Mouse (Mus musculus): Measurements from ENCODE around the gene Scgb1a1. TPM values are rescaled to one million over a fixed set of nuclear protein-coding genes. Genes with fewer than 3 reads are reported as not detected.
"Not testable (repeated sequence)": the region's sequence is repeated elsewhere in the genome, so short reads cannot be mapped to it uniquely, and the experiment has no call there.

The Scgb1a1 gene
- polyA plus RNA-seq, 1 experiment from 2014 or later = not detected

DNA sequence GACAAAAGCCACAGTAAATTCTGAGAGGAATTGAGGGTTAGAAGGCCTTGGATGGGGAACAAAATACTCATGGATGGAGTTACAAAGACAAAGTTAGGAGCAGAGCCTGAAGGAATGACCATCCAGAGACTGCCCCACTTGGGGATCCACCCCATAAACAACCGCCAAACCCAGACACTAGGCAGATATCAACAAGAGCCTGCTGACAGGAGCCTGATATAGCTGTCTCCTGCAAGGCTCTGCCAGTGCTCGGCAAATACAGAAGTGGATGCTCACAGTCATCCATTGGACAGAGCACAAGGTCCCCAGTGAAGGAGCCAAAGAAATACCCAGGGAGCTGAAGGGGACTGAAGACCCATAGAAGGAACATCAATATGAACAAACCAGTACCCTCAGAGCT, 3.9 kb downstream of the Scgb1a1 start:
- not testable (repeated sequence) for ATAC-seq; H3K27me3 ChIP-seq (replicated peaks; ENCODE audit: control insufficient read depth, insufficient read depth, low read length); H3K9me3 ChIP-seq (ENCODE audit: control insufficient read depth, low read length); H3K4me3 ChIP-seq (ENCODE audit: low read length); H3K36me3 ChIP-seq (ENCODE audit: control insufficient read depth, insufficient read depth, low read length); H3K9ac ChIP-seq (ENCODE audit: low read depth, low read length); H3K4me2 ChIP-seq (ENCODE audit: low read depth, low read length); H3K27ac ChIP-seq (ENCODE audit: low read length)
- 48% methylated on average over 2 of the region's 2 CpGs for WGBS
- peaks cover 16% of the 10 kb centered on the region for H3K4me1 ChIP-seq (ENCODE audit: control insufficient read depth, insufficient read depth, low read length)

GRCm38 (mm10) chr19:9083010-9083355, 4.8 kb downstream of the Scgb1a1 start:
- peaks cover 16% of the 10 kb centered on the region for H3K4me1 ChIP-seq (ENCODE audit: control insufficient read depth, insufficient read depth, low read length)
- no peak overlapping the region for H3K27ac ChIP-seq (ENCODE audit: low read length)
- no peaks in the 10 kb centered on the region for H3K36me3 ChIP-seq (ENCODE audit: control insufficient read depth, insufficient read depth, low read length)
- H3K9me3 ChIP-seq (ENCODE audit: control insufficient read depth, low read length) = no peaks in the 10 kb centered on the region
- H3K4me2 ChIP-seq (ENCODE audit: low read depth, low read length) = peak overlapping the region; percentile 40; the same call in 1 of the 2 replicates
- H3K4me3 ChIP-seq (ENCODE audit: low read length) = 0 out of 2 replicates have a peak overlapping the region, but pooled peaks have one; percentile 13
- peak; percentile 15 for ATAC-seq
- 0 out of 2 replicates have a peak overlapping the region, but pooled peaks have one; percentile 41 for H3K9ac ChIP-seq (ENCODE audit: low read depth, low read length)
- no peaks in the 10 kb centered on the region for H3K27me3 ChIP-seq (replicated peaks; ENCODE audit: control insufficient read depth, insufficient read depth, low read length)
- WGBS = 89% methylated on average over 2 of the region's 2 CpGs

- Histone ChIP-seq H3K27ac (ENCODE audit: low read length) (peak overlapping the region; percentile 70), H3K9ac (ENCODE audit: low read depth, low read length) (peak overlapping the region; percentile 41; the same call in 1 of the 2 replicates)
- peak; percentile 93 for ATAC-seq
Measured at GRCm38 (mm10) chr19:9082191-9083009, 5.4 kb downstream of the Scgb1a1 start.

GRCm38 (mm10) chr19:9081311-9082190, 6.2 kb downstream of the Scgb1a1 start:
- peak; percentile 58 for ATAC-seq
- Histone ChIP-seq H3K36me3 (ENCODE audit: control insufficient read depth, insufficient read depth, low read length) (no peaks in the 10 kb centered on the region), H3K27ac (ENCODE audit: low read length) (peak overlapping the region; percentile 70), H3K4me2 (ENCODE audit: low read depth, low read length) (no peak overlapping the region), H3K4me3 (ENCODE audit: low read length) (no peak overlapping the region; the same call in 1 of the 2 replicates), H3K27me3 (replicated peaks; ENCODE audit: control insufficient read depth, insufficient read depth, low read length) (no peaks in the 10 kb centered on the region), H3K9me3 (ENCODE audit: control insufficient read depth, low read length) (no peaks in the 10 kb centered on the region), H3K4me1 (ENCODE audit: control insufficient read depth, insufficient read depth, low read length) (peaks cover 22% of the 10 kb centered on the region), H3K9ac (ENCODE audit: low read depth, low read length) (no peak overlapping the region; the same call in 1 of the 2 replicates)
- 63% methylated on average over 14 of the region's 14 CpGs for WGBS

More at GRCm38 (mm10) chr19:9082191-9083009, 5.4 kb downstream of the Scgb1a1 start:
- H3K9me3 ChIP-seq (ENCODE audit: control insufficient read depth, low read length) = no peaks in the 10 kb centered on the region
- no peaks in the 10 kb centered on the region for H3K27me3 ChIP-seq (replicated peaks; ENCODE audit: control insufficient read depth, insufficient read depth, low read length)
- peak overlapping the region; percentile 40 for H3K4me2 ChIP-seq (ENCODE audit: low read depth, low read length)
- WGBS = 12% methylated on average over 23 of the region's 23 CpGs
- H3K36me3 ChIP-seq (ENCODE audit: control insufficient read depth, insufficient read depth, low read length) = no peaks in the 10 kb centered on the region
- peaks cover 19% of the 10 kb centered on the region for H3K4me1 ChIP-seq (ENCODE audit: control insufficient read depth, insufficient read depth, low read length)
- H3K4me3 ChIP-seq (ENCODE audit: low read length) = peak overlapping the region; percentile 13; the same call in 1 of the 2 replicates

GRCm38 (mm10) chr19:9079916-9080315, 7.8 kb downstream of the Scgb1a1 start:
- WGBS = 27% methylated on average over 7 of the region's 7 CpGs
- H3K9ac ChIP-seq (ENCODE audit: low read depth, low read length) = no peak overlapping the region; the same call in 1 of the 2 replicates
- H3K4me2 ChIP-seq (ENCODE audit: low read depth, low read length) = no peak overlapping the region
- no peaks in the 10 kb centered on the region for H3K27me3 ChIP-seq (replicated peaks; ENCODE audit: control insufficient read depth, insufficient read depth, low read length)
- peaks cover 22% of the 10 kb centered on the region for H3K4me1 ChIP-seq (ENCODE audit: control insufficient read depth, insufficient read depth, low read length)
- H3K36me3 ChIP-seq (ENCODE audit: control insufficient read depth, insufficient read depth, low read length) = no peaks in the 10 kb centered on the region
- ATAC-seq = no peak
- 0 out of 2 replicates have a peak overlapping the region, but pooled peaks have one; percentile 1 for H3K27ac ChIP-seq (ENCODE audit: low read length)
- no peaks in the 10 kb centered on the region for H3K9me3 ChIP-seq (ENCODE audit: control insufficient read depth, low read length)
- no peak overlapping the region for H3K4me3 ChIP-seq (ENCODE audit: low read length)

DNA sequence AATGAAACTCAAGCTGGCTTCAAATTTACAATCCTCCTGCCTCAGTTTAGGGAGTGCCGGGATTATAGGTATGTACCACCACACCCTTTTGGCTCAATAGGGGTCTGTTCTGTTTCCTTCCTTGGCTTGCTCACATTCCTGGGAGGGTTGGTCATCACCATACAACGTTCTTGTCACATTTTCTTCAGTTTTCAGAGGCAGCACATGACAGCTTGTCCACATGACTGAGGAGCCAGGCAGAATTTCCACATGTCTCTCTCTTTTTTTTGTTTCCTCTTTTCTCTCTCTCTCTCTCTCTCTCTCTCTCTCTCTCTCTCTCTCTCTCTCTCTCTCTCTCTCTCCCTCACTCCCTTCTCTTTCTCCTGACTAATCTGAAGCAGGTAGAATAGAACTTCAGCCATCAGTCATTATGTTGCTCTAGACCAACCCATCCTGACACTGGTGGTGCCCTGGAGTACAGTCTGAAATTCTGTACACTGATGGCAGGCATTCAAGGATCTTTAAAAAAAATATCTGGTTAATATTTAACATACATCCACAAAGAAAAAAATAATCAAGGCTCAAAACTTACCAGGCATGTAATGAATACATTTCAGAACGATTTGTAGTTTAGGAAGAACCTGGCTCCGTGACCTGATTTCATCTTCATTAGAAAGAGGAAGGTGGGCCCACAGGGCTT, 10.6 kb downstream of the Scgb1a1 start:
- H3K36me3 ChIP-seq (ENCODE audit: control insufficient read depth, insufficient read depth, low read length) = no peaks in the 10 kb centered on the region
- no peak overlapping the region for H3K4me3 ChIP-seq (ENCODE audit: low read length)
- ATAC-seq = no peak
- H3K9me3 ChIP-seq (ENCODE audit: control insufficient read depth, low read length) = no peaks in the 10 kb centered on the region
- no peak overlapping the region for H3K27ac ChIP-seq (ENCODE audit: low read length)
- H3K4me1 ChIP-seq (ENCODE audit: control insufficient read depth, insufficient read depth, low read length) = peaks cover 27% of the 10 kb centered on the region
- H3K4me2 ChIP-seq (ENCODE audit: low read depth, low read length) = no peak overlapping the region
- WGBS = 57% methylated on average over 4 of the region's 4 CpGs
- no peaks in the 10 kb centered on the region for H3K27me3 ChIP-seq (replicated peaks; ENCODE audit: control insufficient read depth, insufficient read depth, low read length)
- no peak overlapping the region for H3K9ac ChIP-seq (ENCODE audit: low read depth, low read length)

- Histone ChIP-seq H3K4me1 (ENCODE audit: control insufficient read depth, insufficient read depth, low read length) (peaks cover 32% of the 10 kb centered on the region), H3K9me3 (ENCODE audit: control insufficient read depth, low read length) (no peaks in the 10 kb centered on the region), H3K27me3 (replicated peaks; ENCODE audit: control insufficient read depth, insufficient read depth, low read length) (no peaks in the 10 kb centered on the region), H3K4me2 (ENCODE audit: low read depth, low read length) (no peak overlapping the region), H3K36me3 (ENCODE audit: control insufficient read depth, insufficient read depth, low read length) (no peaks in the 10 kb centered on the region), H3K9ac (ENCODE audit: low read depth, low read length) (no peak overlapping the region), H3K4me3 (ENCODE audit: low read length) (no peak overlapping the region), H3K27ac (ENCODE audit: low read length) (no peak overlapping the region)
- ATAC-seq = no peak
- 91% methylated on average over 3 of the region's 3 CpGs for WGBS
Measured at GRCm38 (mm10) chr19:9076035-9076434, 11.7 kb downstream of the Scgb1a1 start.

- ATAC-seq = no peak
- WGBS = 73% methylated on average over 2 of the region's 2 CpGs
- Histone ChIP-seq H3K9ac (ENCODE audit: low read depth, low read length) (no peak overlapping the region), H3K4me2 (ENCODE audit: low read depth, low read length) (no peak overlapping the region), H3K9me3 (ENCODE audit: control insufficient read depth, low read length) (no peaks in the 10 kb centered on the region), H3K27me3 (replicated peaks; ENCODE audit: control insufficient read depth, insufficient read depth, low read length) (no peaks in the 10 kb centered on the region), H3K4me1 (ENCODE audit: control insufficient read depth, insufficient read depth, low read length) (peaks cover 37% of the 10 kb centered on the region), H3K27ac (ENCODE audit: low read length) (no peak overlapping the region), H3K36me3 (ENCODE audit: control insufficient read depth, insufficient read depth, low read length) (no peaks in the 10 kb centered on the region), H3K4me3 (ENCODE audit: low read length) (no peak overlapping the region)
Measured at GRCm38 (mm10) chr19:9075558-9075957, 12.2 kb downstream of the Scgb1a1 start.

- Histone ChIP-seq H3K9me3 (ENCODE audit: control insufficient read depth, low read length) (no peaks in the 10 kb centered on the region), H3K9ac (ENCODE audit: low read depth, low read length) (no peak overlapping the region), H3K4me3 (ENCODE audit: low read length) (no peak overlapping the region), H3K36me3 (ENCODE audit: control insufficient read depth, insufficient read depth, low read length) (no peaks in the 10 kb centered on the region), H3K27ac (ENCODE audit: low read length) (peak overlapping the region; percentile 11; the same call in 1 of the 2 replicates), H3K4me2 (ENCODE audit: low read depth, low read length) (no peak overlapping the region), H3K4me1 (ENCODE audit: control insufficient read depth, insufficient read depth, low read length) (peaks cover 31% of the 10 kb centered on the region), H3K27me3 (replicated peaks; ENCODE audit: control insufficient read depth, insufficient read depth, low read length) (no peaks in the 10 kb centered on the region)
- 60% methylated on average over 4 of the region's 4 CpGs for WGBS
- no peak for ATAC-seq
Measured at GRCm38 (mm10) chr19:9074424-9074823, 13.3 kb downstream of the Scgb1a1 start.
